Mouse (Mus musculus): Measurements from ENCODE around the gene Map3k12.

GRCm38 (mm10) chr15:102526111-102527002, 9.5 kb upstream of the Map3k12 start:
- TF ChIP-seq POLR2A (IDR thresholded peaks at IDR 0.05; ENCODE audit: control insufficient read depth, extremely low read depth, insufficient read depth, low read length, poor library complexity) (no peak), CTCF (IDR thresholded peaks at IDR 0.05; ENCODE audit: borderline replicate concordance, control insufficient read depth, extremely low read depth, insufficient read depth, low read length, poor library complexity) (no peak)

Data from thymus, adult 2 months (tissue).